Mouse (Mus musculus) gastrocnemius, postnatal 14 days (tissue): Measurements from ENCODE around the gene Sec14l3. TPM values are rescaled to one million over a fixed set of nuclear protein-coding genes. Genes with fewer than 3 reads are reported as not detected.

Experiments
- DNase-seq: peaks from one replicate; pipeline ENCODE4 v3.0.0; 2021; ENCODE audit warnings: mixed read lengths
- intact Hi-C: fragments of 180-260 bp; cut with DNase I; formaldehyde crosslinking; loops from one replicate; pipeline ENCODE4 v1.15.1; 2025; ENCODE audit warnings: low total_unique reads
- total RNA-seq, 2 experiments: library from RNA; stranded (reverse); gene quantifications; 2 replicates each; pipeline ENCODE4 v1.2.3; 2021

The Sec14l3 gene
- total RNA-seq, 2 experiments from 2014 or later, result not detected

DNA sequence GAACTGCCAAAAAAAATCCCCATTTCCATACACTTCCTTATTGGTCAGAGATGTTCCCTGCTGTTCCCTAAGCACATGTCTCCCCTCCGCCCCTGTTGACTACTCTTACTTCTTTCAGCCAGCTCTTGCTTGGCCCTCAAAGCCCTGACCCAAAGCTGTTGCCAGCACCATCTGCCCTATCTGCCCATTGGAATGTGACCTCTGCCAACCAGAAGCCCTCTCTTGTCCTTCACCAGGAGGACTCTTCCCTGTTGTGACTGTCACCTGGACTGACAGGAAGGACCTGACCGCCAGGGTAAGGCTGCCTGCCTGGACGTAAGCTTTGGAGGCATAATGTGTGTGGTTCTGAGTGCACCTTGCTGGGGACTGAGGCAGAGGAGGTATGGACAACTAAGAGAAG lies 57.0 kb downstream of the Sec14l3 start:
- intact Hi-C loops, result no loop called here
- DNase-seq, result no peak

DNA sequence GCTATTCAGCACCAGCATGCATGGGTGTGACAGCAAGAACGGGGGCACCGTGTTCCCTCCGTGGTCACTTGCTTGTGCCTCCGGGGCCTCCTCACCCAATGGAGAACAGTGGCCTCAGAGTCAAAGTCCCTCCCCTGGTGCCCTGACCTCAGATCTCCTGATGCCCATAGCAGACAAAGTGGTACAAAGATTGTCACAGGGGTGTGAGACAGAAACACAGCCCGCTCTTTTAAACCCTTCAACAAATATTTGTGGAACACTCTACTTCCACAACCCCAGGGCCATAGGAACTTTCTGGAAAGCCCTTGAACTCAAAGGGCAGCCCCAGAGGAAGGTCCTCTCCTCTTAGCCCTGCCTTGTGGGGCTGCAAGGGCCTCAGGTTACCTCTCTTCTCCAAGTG lies 57.6 kb downstream of the Sec14l3 start:
- intact Hi-C loops, result no loop called here

DNA sequence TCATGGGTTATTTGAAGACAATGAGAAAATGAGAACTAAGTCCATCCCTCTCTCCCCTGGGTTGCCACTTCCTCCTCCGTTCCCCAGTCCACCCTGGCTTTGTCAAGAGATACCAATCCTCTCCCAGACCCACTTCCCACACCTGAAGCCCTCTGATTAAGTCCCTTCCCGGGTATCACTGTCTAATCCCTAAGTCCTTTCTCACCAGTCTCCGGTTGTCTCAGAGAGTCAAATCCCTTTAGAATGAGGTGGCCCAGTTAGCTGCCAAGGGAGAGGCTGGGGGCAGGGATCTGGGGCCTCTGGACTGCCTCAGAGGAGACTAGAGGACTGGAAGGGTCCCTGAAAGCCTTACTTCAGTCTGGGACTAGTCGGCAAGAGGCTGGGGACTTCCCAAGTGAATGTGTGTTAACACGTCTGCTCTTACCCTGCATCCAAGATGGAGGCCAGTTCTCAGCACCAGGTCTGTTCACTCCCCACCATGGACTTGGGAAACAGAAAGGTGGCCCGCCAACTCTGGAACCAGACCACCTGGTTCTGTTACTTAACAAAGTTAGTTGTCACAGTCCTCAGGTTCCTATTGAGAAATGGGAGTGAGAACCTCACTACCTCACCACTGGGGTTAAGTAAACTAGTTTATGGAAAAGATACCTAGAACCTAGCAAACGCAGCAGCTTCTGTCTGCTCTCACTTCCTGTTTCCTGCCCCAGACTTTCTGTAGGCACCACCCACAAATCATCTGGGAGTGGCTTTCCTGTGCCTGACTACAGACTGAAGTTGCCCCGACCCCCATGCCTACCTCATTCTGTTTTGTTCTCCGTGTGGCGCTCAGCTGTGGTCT lies 58.3 kb downstream of the Sec14l3 start, which contains the start of gene Sec14l2:
Sec14l2 (minus strand) TSS at position 674 of the 838 bp plus-strand sequence.
- DNase-seq, result no peak
- intact Hi-C loops, result no loop called here

More for the DNA sequence above, 57.6 kb downstream of the Sec14l3 start:
- DNase-seq, result no peak

DNA sequence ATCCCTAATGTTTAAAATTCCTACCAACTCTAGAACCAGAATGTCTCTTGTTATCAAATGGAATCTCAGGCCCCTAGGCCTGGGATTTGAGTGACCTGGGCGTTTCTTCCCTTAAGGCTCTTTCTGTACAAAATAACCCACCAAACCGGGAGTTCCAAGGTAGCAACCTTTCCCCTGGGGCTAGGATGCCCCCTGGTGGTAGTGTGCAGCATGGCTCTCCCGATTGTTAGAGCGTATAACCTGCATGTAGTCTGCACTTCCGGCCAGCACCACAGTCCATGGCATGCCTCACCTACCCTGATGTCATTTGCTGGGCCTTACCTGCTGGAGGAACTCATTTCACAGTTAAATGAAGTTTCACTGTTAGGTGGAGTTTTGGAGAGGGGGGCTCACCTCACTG lies 59.3 kb downstream of the Sec14l3 start:
- intact Hi-C loops, result no loop called here
- DNase-seq, result no peak

DNA sequence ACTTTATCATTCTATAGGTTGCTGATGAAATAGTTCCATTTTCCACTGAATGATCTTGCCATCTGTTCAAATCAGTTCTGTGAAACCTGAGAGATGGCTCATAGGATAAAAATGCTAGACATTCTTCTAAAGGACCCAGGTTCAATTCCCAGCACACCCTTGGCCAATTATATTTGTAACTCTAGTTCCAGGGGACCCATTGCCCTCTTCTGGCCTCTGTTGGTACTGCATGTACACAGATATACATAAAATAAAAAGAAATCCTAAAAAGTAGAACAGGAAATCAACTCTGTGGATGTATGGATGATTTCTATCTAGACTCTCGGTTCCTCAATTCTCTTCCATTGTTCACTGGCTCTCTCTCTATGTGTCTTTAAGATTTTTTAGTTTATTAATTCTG lies 62.4 kb downstream of the Sec14l3 start:
- DNase-seq, result no peak
- intact Hi-C loops, result no loop called here

Other genes starting within 250 kb of the Sec14l3 start
- gene Osbp2, start 200.9 kb upstream of the Sec14l3 start, total RNA-seq, result under 1 TPM; 0.45 to 0.47 TPM
- under 1 TPM; 0.10 to 0.11 TPM for gene 4921536K21Rik, start 169.7 kb upstream of the Sec14l3 start, total RNA-seq
- gene Dusp18, start 169.6 kb upstream of the Sec14l3 start, total RNA-seq, result 1 to 10 TPM; 2.7 to 4.0 TPM
- 10 to 100 TPM; 17.4 to 20.3 TPM for gene Slc35e4, start 150.2 kb upstream of the Sec14l3 start, total RNA-seq
- 10 to 100 TPM; 18.8 to 22.8 TPM for gene Tcn2, start 132.7 kb upstream of the Sec14l3 start, total RNA-seq
- 10 to 100 TPM; 32.2 to 37.1 TPM for gene Pes1, start 100.9 kb upstream of the Sec14l3 start, total RNA-seq
- gene 4930556J24Rik, start 88.1 kb upstream of the Sec14l3 start, total RNA-seq, result not detected
- 1 to 10 TPM; 1.1 to 3.0 TPM for gene Gal3st1, start 81.2 kb upstream of the Sec14l3 start, total RNA-seq
- gene Sec14l4, start 33.4 kb upstream of the Sec14l3 start, total RNA-seq, result not detected
- gene Mtfp1, start 30.6 kb downstream of the Sec14l3 start, total RNA-seq, result 10 to 100 TPM; 40.8 to 47.8 TPM
- under 1 TPM; 0.95 to 0.96 TPM for gene Sec14l2, start 58.6 kb downstream of the Sec14l3 start, total RNA-seq
- 1 to 10 TPM; 6.3 to 8.7 TPM for gene Rnf215, start 70.4 kb downstream of the Sec14l3 start, total RNA-seq
- 1 to 10 TPM; 3.3 to 5.6 TPM for gene Ccdc157, start 95.5 kb downstream of the Sec14l3 start, total RNA-seq
- 10 to 100 TPM; 17.1 to 22.8 TPM for gene Sf3a1, start 95.5 kb downstream of the Sec14l3 start, total RNA-seq
- gene Tbc1d10a, start 121.9 kb downstream of the Sec14l3 start, total RNA-seq, result 1 to 10 TPM; 5.3 to 5.4 TPM
- gene Castor1, start 153.4 kb downstream of the Sec14l3 start, total RNA-seq, result 1 to 10 TPM; 4.3 to 8.9 TPM
- not detected for gene Osm, start 171.6 kb downstream of the Sec14l3 start, total RNA-seq
- under 1 TPM; 0.24 to 0.45 TPM for gene Lif, start 192.7 kb downstream of the Sec14l3 start, total RNA-seq